In genomic region chr6:51654991-51655390, GRCm38 (mm10) we compare ENCODE assay signal across 16 mouse cellular contexts.
A peak's percentile ranks its signal among the peaks of the same experiment; 100 is the strongest.
DNase-seq lines count a peak whose midpoint lies in the region; ATAC-seq and TF ChIP-seq lines count a peak whose summit lies in the region.
"Had no signal": no experiment of that assay in that cellular context is flagged by ENCODE, and none has a peak within 500 bp of the region (broad histone marks: within the 10 kb centered on the region; RNA-seq: fewer than 3 reads in every experiment).

No protein-coding gene starts in this region.

- peak; percentile 10; the same call in 1 of the 2 replicates for TF ChIP-seq CTCF in liver, adult 2 months (IDR thresholded peaks at IDR 0.05; ENCODE audit: low read depth, low read length)

- 92% methylated on average over 4 of the region's 4 CpGs for WGBS in liver, adult 2 months
- WGBS in liver, embryonic 12.5 days (ENCODE audit: insufficient replicate concordance) = 74% methylated on average over 3 of the region's 4 CpGs
- 90% methylated on average over 4 of the region's 4 CpGs for WGBS in forebrain, embryonic 16.5 days

- H3K27me3 ChIP-seq in liver, adult 2 months (ENCODE audit: control insufficient read depth, insufficient read depth, low read length) = no peaks in the 10 kb centered on the region
- no peaks in the 10 kb centered on the region for H3K27me3 ChIP-seq in liver, embryonic 12.5 days (replicated peaks)
- H3K27me3 ChIP-seq in forebrain, embryonic 16.5 days (replicated peaks; ENCODE audit: control insufficient read depth, insufficient read depth, low read length) = no peaks in the 10 kb centered on the region
- H3K27me3 ChIP-seq: heart, embryonic 15.5 days had no signal

- ATAC-seq in liver, embryonic 12.5 days = no peak
- ATAC-seq in forebrain, embryonic 16.5 days = no peak

- H3K4me2 ChIP-seq in liver, embryonic 12.5 days = no peak overlapping the region
- no peak overlapping the region for H3K4me2 ChIP-seq in forebrain, embryonic 16.5 days (ENCODE audit: low read length)
- H3K4me2 ChIP-seq: heart, embryonic 15.5 days had no signal

- no peaks in the 10 kb centered on the region for H3K79me2 ChIP-seq in liver, adult 2 months (ENCODE audit: control insufficient read depth, insufficient read depth, low read length)

- H3K4me1 ChIP-seq in liver, adult 2 months (ENCODE audit: control insufficient read depth, insufficient read depth, low read length) = peaks cover 6% of the 10 kb centered on the region
- H3K4me1 ChIP-seq in liver, embryonic 12.5 days = no peaks in the 10 kb centered on the region
- H3K4me1 ChIP-seq in forebrain, embryonic 16.5 days (replicated peaks; ENCODE audit: control insufficient read depth, insufficient read depth, low read length) = peaks cover 29% of the 10 kb centered on the region
- H3K4me1 ChIP-seq: heart, embryonic 15.5 days had no signal

- no peaks in the 10 kb centered on the region for H3K36me3 ChIP-seq in liver, adult 2 months (ENCODE audit: control insufficient read depth, insufficient read depth, low read length)
- no peaks in the 10 kb centered on the region for H3K36me3 ChIP-seq in liver, embryonic 12.5 days
- H3K36me3 ChIP-seq in forebrain, embryonic 16.5 days (ENCODE audit: control insufficient read depth, insufficient read depth) = no peaks in the 10 kb centered on the region
- H3K36me3 ChIP-seq: heart, embryonic 15.5 days had no signal

- H3K9ac ChIP-seq in liver, adult 2 months (ENCODE audit: low read depth, low read length) = no peak overlapping the region
- no peak overlapping the region for H3K9ac ChIP-seq in liver, embryonic 12.5 days
- no peak overlapping the region for H3K9ac ChIP-seq in forebrain, embryonic 16.5 days (replicated peaks; ENCODE audit: low read depth, low read length)
- H3K9ac ChIP-seq: heart, embryonic 15.5 days had no signal

- DNase-seq in liver, adult 2 months (ENCODE audit: extremely low read depth, low read depth, low spot score) = no peak
- DNase-seq in 3T3-L1 (ENCODE audit: low read depth, low spot score) = peak; percentile 14
- peak; percentile 25 for DNase-seq in 416B (ENCODE audit: low read depth)
- DNase-seq in right cerebral cortex, postnatal 10 days (ENCODE audit: low spot score in 2 of 2) = no peak
- DNase-seq in MN1 (ENCODE audit: low spot score) = no peak
- DNase-seq in spleen, adult 18-20 months = no peak
- DNase-seq: adrenal gland, postnatal 36 days; cerebellum, adult 18-20 months; embryo, embryonic 11 days; gastrocnemius, postnatal 25 days; lung, adult 2 months; right cerebral cortex, postnatal 4 days had no signal

- H3K9me3 ChIP-seq in liver, embryonic 12.5 days (replicated peaks) = no peaks in the 10 kb centered on the region
- no peaks in the 10 kb centered on the region for H3K9me3 ChIP-seq in forebrain, embryonic 16.5 days (ENCODE audit: control insufficient read depth, low read length)
- H3K9me3 ChIP-seq: heart, embryonic 15.5 days had no signal

- no peak overlapping the region for H3K4me3 ChIP-seq in liver, adult 2 months (ENCODE audit: insufficient read depth, low read depth, low read length)
- H3K4me3 ChIP-seq in liver, embryonic 12.5 days = no peak overlapping the region
- H3K4me3 ChIP-seq in forebrain, embryonic 16.5 days (replicated peaks; ENCODE audit: low read length) = no peak overlapping the region
- H3K4me3 ChIP-seq: erythroblast, embryonic 14.5 days; heart, embryonic 15.5 days had no signal

- no peak for TF ChIP-seq POLR2A in liver, adult 2 months (IDR thresholded peaks at IDR 0.05; ENCODE audit: extremely low read depth, insufficient read depth, low read length)

- no peak overlapping the region for H3K27ac ChIP-seq in liver, adult 2 months (replicated peaks; ENCODE audit: insufficient read depth, low read depth, low read length)
- H3K27ac ChIP-seq in liver, embryonic 12.5 days = no peak overlapping the region
- peak overlapping the region; percentile 87 for H3K27ac ChIP-seq in forebrain, embryonic 16.5 days (ENCODE audit: low read length)
- H3K27ac ChIP-seq: heart, embryonic 15.5 days had no signal

Comparison
In these comparisons a context has a peak if more than half of its experiments do, and no peak if none do; other contexts are left out.
1. DNase-seq: peak in 3T3-L1 (single experiment) and 416B (single experiment); none in liver, adult 2 months (single experiment), right cerebral cortex, postnatal 10 days (0 of 2), MN1 (single experiment) and spleen, adult 18-20 months (0 of 2).